Mouse (Mus musculus) left cerebral cortex, adult 6 months (tissue): ENCODE measurements around the gene Srcap. TPM values are rescaled to one million over a fixed set of nuclear protein-coding genes. Genes with fewer than 3 reads are reported as not detected.

ENCODE experiments used
- long read RNA-seq, 2 experiments: library from polyadenylated mRNA; unstranded; transcript quantifications; one replicate each; pipeline ENCODE4 v2.0.0; 2019 to 2020
- polyA plus RNA-seq: library from polyadenylated mRNA; unstranded; fragments of <200 nt; fragmentation: Nextera tagmentation; gene quantifications from 2 replicates; pipeline ENCODE4 v1.2.3, GENCODE M21; 2021

Gene Srcap
- polyA plus RNA-seq = 10.7 and 13.8 TPM in 2 replicates
- long read RNA-seq, experiment 1, transcript Srcap-211 (6 exons, 1,960 nt) = major isoform, 5 of 22 reads
- long read RNA-seq, experiment 1, partial matches to known transcripts = 8 of 22 reads
- long read RNA-seq, experiment 1, other reads (novel, unspliced or antisense) = 6 of 22 reads
- long read RNA-seq, experiment 2, partial matches to known transcripts = 2 of 3 reads
- long read RNA-seq, experiment 2, other reads (novel, unspliced or antisense) = 0 of 3 reads

DNA sequence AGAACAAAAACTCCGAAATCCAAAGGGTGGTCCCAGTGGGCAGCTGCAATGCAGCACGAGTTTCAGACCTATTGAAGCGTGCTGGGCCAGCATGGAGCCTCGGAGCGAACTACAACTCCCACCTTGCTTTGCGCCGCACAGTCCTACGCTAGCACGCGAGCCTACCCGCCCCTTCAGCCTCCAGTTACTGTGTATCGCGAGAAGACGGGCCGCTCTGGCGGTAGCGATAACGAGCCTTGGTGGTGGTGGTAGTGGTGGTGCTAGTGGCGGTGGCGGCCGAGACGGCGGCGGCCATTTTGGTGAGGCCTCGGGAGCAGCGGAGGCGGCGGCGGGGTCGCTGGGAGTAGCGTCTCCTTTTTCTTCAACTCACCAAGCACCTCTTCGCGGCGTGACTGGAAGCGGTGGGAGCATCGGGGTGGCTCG lies at the start of gene Srcap:
Gene Srcap, plus strand, starts transcription at position 176 of the 423 bp plus-strand sequence.

DNA sequence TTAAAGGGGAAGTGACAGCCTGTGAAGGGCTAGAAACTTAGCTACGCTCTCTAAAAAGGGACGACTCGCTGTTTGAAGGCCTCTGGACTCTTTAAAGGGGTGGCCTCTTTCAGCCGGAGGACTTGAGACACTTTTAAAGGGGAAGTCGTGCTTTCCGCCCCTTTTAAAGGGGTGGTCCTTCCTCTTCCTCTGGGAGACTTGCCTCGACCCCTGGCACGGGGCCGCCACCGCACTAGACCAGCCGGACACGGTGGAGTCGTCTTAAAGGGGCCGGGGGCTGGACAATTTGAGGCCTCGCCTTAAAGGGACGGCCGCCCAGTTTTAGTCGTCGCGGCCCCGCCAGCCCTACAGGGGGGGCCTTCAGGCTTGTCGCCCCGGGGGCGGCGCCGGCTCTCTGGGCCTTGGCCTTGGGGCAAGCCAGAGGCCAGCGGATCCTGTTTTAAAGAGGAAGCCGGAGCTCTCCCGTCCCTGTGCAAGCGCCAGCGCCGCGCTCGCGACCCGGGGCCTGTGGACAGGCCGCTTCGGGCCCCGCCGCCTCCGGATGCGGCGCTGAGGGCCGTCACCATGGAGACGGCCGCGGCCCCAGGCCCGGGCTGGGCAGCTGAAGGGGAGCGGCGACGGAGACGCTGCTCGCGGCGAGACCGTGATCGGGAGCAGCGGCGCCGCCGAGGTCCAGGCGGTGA lies 33.0 kb upstream of the Srcap start, which contains the start of gene Fbrs:
Gene Fbrs, plus strand, starts transcription at position 565 of the 683 bp plus-strand sequence.

DNA sequence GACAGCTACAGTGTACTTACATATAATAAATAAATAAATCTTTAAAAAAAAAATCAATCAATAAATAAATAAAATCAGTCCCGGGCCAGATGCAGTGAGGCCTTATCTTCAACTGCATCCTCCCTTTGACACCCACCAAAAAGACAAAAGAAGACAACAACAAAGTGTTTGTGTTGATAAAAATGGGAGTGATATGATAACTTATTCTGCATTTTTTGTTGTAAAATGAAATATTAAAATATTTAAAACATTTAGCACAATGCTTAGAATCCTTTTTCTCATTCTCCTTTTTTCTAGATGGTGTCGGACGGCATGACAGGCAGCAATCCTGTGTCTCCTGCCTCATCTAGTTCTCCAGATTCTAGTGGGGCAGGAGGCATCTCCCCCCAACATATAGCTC lies 7.5 kb downstream of the Srcap start, which contains the start of gene Gm42715:
Gene Gm42715, plus strand, starts transcription at position 301 of the 400 bp plus-strand sequence.

DNA sequence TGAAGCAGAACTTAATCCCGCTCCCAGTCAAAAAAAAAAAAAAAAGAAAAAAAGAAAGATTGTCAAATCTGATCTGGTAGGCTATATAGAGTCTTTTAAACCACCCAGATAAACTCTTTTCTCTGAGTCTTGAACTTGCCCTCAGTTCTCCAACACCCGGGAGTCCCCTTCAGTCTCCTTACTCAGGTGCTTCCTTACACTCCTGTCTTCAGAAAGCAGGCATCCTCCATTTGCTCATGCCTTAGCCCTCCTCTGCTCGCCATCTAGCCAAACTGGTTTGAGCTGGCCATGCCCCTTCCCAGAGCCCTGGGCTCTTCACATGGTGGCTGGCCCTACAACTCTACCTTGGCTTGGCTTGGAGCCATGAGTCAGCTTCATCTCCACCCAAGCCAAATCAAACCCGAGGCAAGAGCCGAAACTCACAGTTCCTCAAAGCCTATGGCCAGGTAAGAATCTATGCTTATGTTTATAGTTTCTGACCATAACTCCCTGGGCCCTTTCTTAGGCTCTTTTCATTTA lies 49.6 kb downstream of the Srcap start, which contains the start of gene Tmem265:
Gene Tmem265, plus strand, starts transcription at position 51 of the 519 bp plus-strand sequence.

DNA sequence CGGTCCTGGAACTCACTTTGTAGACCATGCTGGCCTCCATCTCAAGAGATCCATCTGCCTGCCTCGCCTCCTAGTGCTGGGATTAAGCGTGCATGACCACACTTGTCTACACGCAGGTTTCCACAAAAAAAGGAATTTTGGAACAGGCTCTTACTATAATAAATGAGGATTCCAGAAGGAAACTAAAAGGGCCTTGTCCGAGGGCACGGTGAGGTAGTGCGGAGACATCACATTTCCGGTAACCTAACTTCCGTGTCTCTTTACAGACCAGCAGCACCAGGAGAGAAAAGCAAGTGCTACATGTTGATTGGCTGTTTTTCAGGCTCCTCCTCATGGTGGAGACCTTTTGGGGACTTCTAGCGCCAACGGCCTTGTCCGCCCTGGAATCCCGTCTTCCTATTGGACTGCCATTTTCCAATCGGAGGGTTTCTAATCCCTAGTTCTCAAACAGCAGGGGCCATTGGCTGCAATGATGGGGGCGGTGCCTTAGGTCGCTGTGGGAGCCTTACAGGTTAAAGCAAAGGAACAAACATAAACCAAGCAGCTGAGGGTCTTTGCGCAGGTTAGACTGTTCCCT lies 61.2 kb downstream of the Srcap start, which contains the start of gene Phkg2:
Gene Phkg2, plus strand, starts transcription at position 446 of the 577 bp plus-strand sequence.

DNA sequence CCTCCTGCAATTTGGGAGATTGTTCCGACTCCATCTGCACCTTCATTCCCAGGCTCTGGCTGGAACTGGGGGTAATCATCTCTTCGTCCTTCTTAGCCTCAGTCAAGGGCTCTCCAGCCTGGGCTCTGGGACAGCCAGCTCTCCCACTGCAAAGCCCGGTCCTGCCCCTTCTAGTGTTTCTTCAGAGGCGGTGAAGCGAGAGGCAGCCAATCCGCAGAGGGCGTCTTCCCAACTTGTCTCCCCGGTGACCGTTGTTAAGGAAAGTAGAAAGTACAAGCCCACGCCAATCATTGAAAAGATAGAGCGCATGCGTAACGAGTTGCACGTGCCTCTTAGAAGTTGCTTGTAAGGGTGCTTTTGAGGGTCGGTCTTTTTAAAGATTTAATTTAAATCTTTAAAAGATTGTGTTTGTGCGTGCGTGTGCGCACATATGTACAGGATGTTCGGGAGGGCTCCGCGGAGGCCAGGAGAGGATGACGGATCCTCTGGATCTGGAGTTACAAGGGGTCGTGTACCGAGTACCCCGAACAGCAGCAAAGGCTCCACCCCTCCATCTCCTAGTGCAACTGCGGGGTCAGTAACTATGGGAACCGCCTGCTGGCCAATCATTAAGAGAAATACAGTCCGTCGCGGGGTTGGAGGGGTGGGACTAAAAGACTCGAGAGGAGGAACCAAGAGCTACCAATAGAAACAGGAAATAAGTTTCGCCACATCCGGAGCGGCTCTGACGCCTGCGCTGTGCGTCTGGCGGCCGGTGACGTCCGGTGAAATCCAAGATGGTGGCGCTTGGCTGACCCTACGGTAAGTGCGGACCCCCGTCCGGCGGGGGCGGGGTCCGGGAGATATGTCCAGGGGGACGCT lies 76.5 kb downstream of the Srcap start, which contains the start of the genes Ccdc189 and Rnf40:
Gene Ccdc189, minus strand, starts transcription at position 585 of the 861 bp plus-strand sequence.
Gene Rnf40, plus strand, starts transcription at position 757 of the 861 bp plus-strand sequence.

Other genes starting within 250 kb of the Srcap start
- 42.8 and 64.6 TPM in 2 replicates for gene Sephs2, start 237.9 kb upstream of the Srcap start, polyA plus RNA-seq
- gene Itgal, start 215.7 kb upstream of the Srcap start, polyA plus RNA-seq = 0.32 and 0.35 TPM in 2 replicates
- 2.6 and 2.7 TPM in 2 replicates for gene Zfp768, start 166.4 kb upstream of the Srcap start, polyA plus RNA-seq
- gene Zfp747, start 135.9 kb upstream of the Srcap start, polyA plus RNA-seq = 3.3 TPM in 2 replicates
- gene 9130019O22Rik, start 124.8 kb upstream of the Srcap start, polyA plus RNA-seq = 1.3 and 2.6 TPM in 2 replicates
- 3.3 and 4.6 TPM in 2 replicates for gene E430018J23Rik, start 118.4 kb upstream of the Srcap start, polyA plus RNA-seq
- gene Zfp764, start 105.2 kb upstream of the Srcap start, polyA plus RNA-seq = 2.5 and 3.2 TPM in 2 replicates
- gene Zfp688, start 89.9 kb upstream of the Srcap start, polyA plus RNA-seq = 26.3 and 38.5 TPM in 2 replicates
- 2.5 and 2.9 TPM in 2 replicates for gene Zfp689, start 62.8 kb upstream of the Srcap start, polyA plus RNA-seq
- gene Prr14, start 52.4 kb upstream of the Srcap start, polyA plus RNA-seq = 8.4 and 20.3 TPM in 2 replicates
- gene Fbrs, start 32.8 kb upstream of the Srcap start, polyA plus RNA-seq = 2.8 and 8.4 TPM in 2 replicates
- 1.8 and 2.5 TPM in 2 replicates for gene Gm42715, start 7.6 kb downstream of the Srcap start, polyA plus RNA-seq
- gene Tmem265, start 49.4 kb downstream of the Srcap start, polyA plus RNA-seq = not detected in 2 replicates
- 19.9 and 24.9 TPM in 2 replicates for gene Phkg2, start 61.4 kb downstream of the Srcap start, polyA plus RNA-seq
- gene Ccdc189, start 76.6 kb downstream of the Srcap start, polyA plus RNA-seq = 11.4 and 13.3 TPM in 2 replicates
- 9.2 and 12.6 TPM in 2 replicates for gene Rnf40, start 76.8 kb downstream of the Srcap start, polyA plus RNA-seq
- 1.4 and 2.9 TPM in 2 replicates for gene Zfp629, start 103.8 kb downstream of the Srcap start, polyA plus RNA-seq
- 3.8 and 12.7 TPM in 2 replicates for gene Bcl7c, start 196.9 kb downstream of the Srcap start, polyA plus RNA-seq
- gene Ctf1, start 200.8 kb downstream of the Srcap start, polyA plus RNA-seq = 0.44 and 3.5 TPM in 2 replicates
- 0.06 TPM in 1 of 2 replicates, not detected in the other for gene Ctf2, start 220.2 kb downstream of the Srcap start, polyA plus RNA-seq
- gene Fbxl19, start 232.6 kb downstream of the Srcap start, polyA plus RNA-seq = 0.92 and 1.6 TPM in 2 replicates